Mouse (Mus musculus) forebrain, embryonic 12.5 days (tissue): ENCODE measurements around the gene Rars. TPM values are rescaled to one million over a fixed set of nuclear protein-coding genes. Genes with fewer than 3 reads are reported as not detected.
"Not testable (repeated sequence)": the region's sequence is repeated elsewhere in the genome, so short reads cannot be mapped to it uniquely, and the experiment has no call there.

Experiments used
- ATAC-seq: fragments of 200-750 bp; cut with Nextera tagmentation; 2 replicates; pipeline ENCODE4 v1.8.0; 2017; ENCODE audit warnings: moderate TSS enrichment; ENCODE audit not compliant: low FRiP score
- H3K27ac ChIP-seq: fragments of 300-500 bp; sonication (generic); 2 replicates; pipeline ENCODE4 v1.5.1; 2016; ENCODE audit warnings: mild to moderate bottlenecking
- H3K27me3 ChIP-seq: fragments of 300-500 bp; sonication (generic); 2 replicates; pipeline ENCODE4 v1.6.1; 2016; ENCODE audit warnings: mild to moderate bottlenecking
- H3K36me3 ChIP-seq: fragments of 300-500 bp; sonication (generic); replicated peaks from 2 replicates; pipeline ENCODE4 v1.6.1; 2016; ENCODE audit warnings: mild to moderate bottlenecking
- H3K4me1 ChIP-seq: fragments of 300-500 bp; sonication (generic); 2 replicates; pipeline ENCODE4 v1.6.1; 2016
- H3K4me2 ChIP-seq: fragments of 300-500 bp; sonication (generic); 2 replicates; pipeline ENCODE4 v1.6.1; 2016; ENCODE audit warnings: mild to moderate bottlenecking, moderate library complexity
- H3K4me3 ChIP-seq: fragments of 300-500 bp; sonication (generic); replicated peaks from 2 replicates; pipeline ENCODE4 v1.5.1; 2016; ENCODE audit warnings: mild to moderate bottlenecking
- H3K9ac ChIP-seq: fragments of 300-500 bp; sonication (generic); 2 replicates; pipeline ENCODE4 v1.6.1; 2016; ENCODE audit warnings: mild to moderate bottlenecking
- H3K9me3 ChIP-seq: fragments of 300-500 bp; sonication (generic); 2 replicates; pipeline ENCODE4 v1.6.1; 2016
- WGBS: fragments of 180-500 bp; shearing (Covaris S2); methylation state at CpG from one replicate; pipeline ENCODE4 v1.1.7; 2016; 5-methylcytosine and 5-hydroxymethylcytosine counted together
- polyA plus RNA-seq: library from polyadenylated mRNA; unstranded; fragments of >200 nt; fragmentation: Nextera tagmentation; extraction: Ambion mirVana; gene quantifications from 2 replicates; pipeline ENCODE4 v1.2.1, GENCODE M21; 2016

The Rars gene
- polyA plus RNA-seq, 1 experiment from 2014 or later, result 83.7 TPM

- no peak for ATAC-seq
- WGBS, result 87% methylated on average over 5 of the region's 5 CpGs
- Histone ChIP-seq H3K4me1 (peaks cover 26% of the 10 kb centered on the region), H3K9me3 (no peaks in the 10 kb centered on the region), H3K36me3 (peaks cover 26% of the 10 kb centered on the region), H3K4me3 (no peak overlapping the region), H3K27me3 (no peaks in the 10 kb centered on the region), H3K9ac (no peak overlapping the region), H3K27ac (peak overlapping the region; percentile 66), H3K4me2 (no peak overlapping the region)
These were observed 3.1 kb upstream of the Rars start for GRCm38 (mm10) chr11:35837156-35838126.

GRCm38 (mm10) chr11:35833270-35833669 is 1.0 kb downstream of the Rars start:
- H3K4me3 ChIP-seq, result peak overlapping the region; percentile 95
- H3K27me3 ChIP-seq, result no peaks in the 10 kb centered on the region
- H3K27ac ChIP-seq, result no peak overlapping the region
- ATAC-seq, result no peak
- H3K9ac ChIP-seq, result no peak overlapping the region
- H3K36me3 ChIP-seq, result peaks cover 44% of the 10 kb centered on the region
- peaks cover 21% of the 10 kb centered on the region for H3K4me1 ChIP-seq
- 89% methylated on average over 6 of the region's 6 CpGs for whole genome bisulfite sequencing
- peak overlapping the region; percentile 75 for H3K4me2 ChIP-seq
- no peaks in the 10 kb centered on the region for H3K9me3 ChIP-seq

GRCm38 (mm10) chr11:35832139-35832538 is 2.2 kb downstream of the Rars start:
- WGBS, result 89% methylated on average over 4 of the region's 4 CpGs
- H3K4me2 ChIP-seq, result no peak overlapping the region
- peaks cover 55% of the 10 kb centered on the region for H3K36me3 ChIP-seq
- H3K27me3 ChIP-seq, result no peaks in the 10 kb centered on the region
- no peak overlapping the region for H3K9ac ChIP-seq
- H3K4me3 ChIP-seq, result no peak overlapping the region
- ATAC-seq, result no peak
- no peaks in the 10 kb centered on the region for H3K9me3 ChIP-seq
- peaks cover 16% of the 10 kb centered on the region for H3K4me1 ChIP-seq
- H3K27ac ChIP-seq, result no peak overlapping the region

GRCm38 (mm10) chr11:35827714-35828113 is 6.6 kb downstream of the Rars start:
- H3K27me3 ChIP-seq, result no peaks in the 10 kb centered on the region
- H3K4me1 ChIP-seq, result peaks cover 4% of the 10 kb centered on the region; the same call in 1 of the 2 replicates
- no peak overlapping the region for H3K9ac ChIP-seq
- peaks cover 88% of the 10 kb centered on the region for H3K36me3 ChIP-seq
- no peak overlapping the region for H3K27ac ChIP-seq
- H3K4me3 ChIP-seq, result no peak overlapping the region
- no peak for ATAC-seq
- WGBS, result 93% methylated on average over 6 of the region's 6 CpGs
- no peak overlapping the region for H3K4me2 ChIP-seq
- no peaks in the 10 kb centered on the region for H3K9me3 ChIP-seq

- H3K27me3 ChIP-seq, result no peaks in the 10 kb centered on the region
- no peaks in the 10 kb centered on the region for H3K4me1 ChIP-seq
- H3K36me3 ChIP-seq, result peaks cover 94% of the 10 kb centered on the region
- no peak overlapping the region for H3K4me3 ChIP-seq
- no peaks in the 10 kb centered on the region for H3K9me3 ChIP-seq
- H3K27ac ChIP-seq, result no peak overlapping the region
- WGBS, result 89% methylated on average over 12 of the region's 12 CpGs
- no peak overlapping the region for H3K9ac ChIP-seq
- ATAC-seq, result no peak
- H3K4me2 ChIP-seq, result no peak overlapping the region
These were observed 18.0 kb downstream of the Rars start for GRCm38 (mm10) chr11:35816316-35816715.

GRCm38 (mm10) chr11:35811458-35811857 is 22.8 kb downstream of the Rars start:
- peaks cover 99% of the 10 kb centered on the region for H3K36me3 ChIP-seq

GRCm38 (mm10) chr11:35801332-35801731 is 33.0 kb downstream of the Rars start:
- Histone ChIP-seq H3K27ac (no peak overlapping the region), H3K4me3 (no peak overlapping the region), H3K4me1 (peaks cover 19% of the 10 kb centered on the region), H3K9me3 (no peaks in the 10 kb centered on the region), H3K36me3 (peaks cover under 1% of the 10 kb centered on the region; the same call in 1 of the 2 replicates), H3K9ac (no peak overlapping the region), H3K4me2 (no peak overlapping the region), H3K27me3 (peaks cover 39% of the 10 kb centered on the region)
- no peak for ATAC-seq
- 82% methylated on average over 5 of the region's 5 CpGs for WGBS

More at GRCm38 (mm10) chr11:35811458-35811857, 22.8 kb downstream of the Rars start:
- Histone ChIP-seq H3K4me1 (no peaks in the 10 kb centered on the region), H3K4me3 (no peak overlapping the region), H3K27ac (no peak overlapping the region), H3K9me3 (no peaks in the 10 kb centered on the region), H3K27me3 (no peaks in the 10 kb centered on the region), H3K9ac (no peak overlapping the region), H3K4me2 (no peak overlapping the region)
- WGBS, result 84% methylated on average over 10 of the region's 10 CpGs
- no peak for ATAC-seq

- peaks cover 52% of the 10 kb centered on the region for H3K27me3 ChIP-seq
These were observed 35.4 kb downstream of the Rars start, which contains the start of gene Fbll1 for GRCm38 (mm10) chr11:35798874-35799273. TSS of gene Fbll1 (minus strand) at chr11:35798884.

GRCm38 (mm10) chr11:35798495-35798820 is 35.8 kb downstream of the Rars start:
- Histone ChIP-seq H3K27me3 (peaks cover 52% of the 10 kb centered on the region), H3K4me3 (peak overlapping the region; percentile 68), H3K9ac (peak overlapping the region; percentile 66), H3K9me3 (no peaks in the 10 kb centered on the region), H3K4me1 (peaks cover 19% of the 10 kb centered on the region), H3K4me2 (peak overlapping the region; percentile 96), H3K36me3 (no peaks in the 10 kb centered on the region), H3K27ac (peak overlapping the region; percentile 66; the same call in 1 of the 2 replicates)
- ATAC-seq, result peak; percentile 92
- WGBS, result 2% methylated on average over 23 of the region's 23 CpGs

More at GRCm38 (mm10) chr11:35798874-35799273, 35.4 kb downstream of the Rars start, which contains the start of gene Fbll1:
- ATAC-seq, result no peak
- Histone ChIP-seq H3K9ac (peak within 1 kb of the TSS; percentile 66), H3K4me3 (peak within 1 kb of the TSS; percentile 68), H3K27ac (peak within 1 kb of the TSS; percentile 66; the same call in 1 of the 2 replicates), H3K4me1 (peaks cover 19% of the 10 kb centered on the region), H3K4me2 (peak within 1 kb of the TSS; percentile 96), H3K36me3 (no peaks in the 10 kb centered on the region), H3K9me3 (no peaks in the 10 kb centered on the region)
- WGBS, result 11% methylated on average over 11 of the region's 11 CpGs

GRCm38 (mm10) chr11:35797751-35798494 is 36.4 kb downstream of the Rars start:
- H3K9me3 ChIP-seq, result no peaks in the 10 kb centered on the region
- peak overlapping the region; percentile 96 for H3K4me2 ChIP-seq
- H3K27me3 ChIP-seq, result peaks cover 52% of the 10 kb centered on the region
- peak overlapping the region; percentile 66; the same call in 1 of the 2 replicates for H3K27ac ChIP-seq
- H3K9ac ChIP-seq, result peak overlapping the region; percentile 66
- peak overlapping the region; percentile 68 for H3K4me3 ChIP-seq
- peaks cover 19% of the 10 kb centered on the region for H3K4me1 ChIP-seq
- WGBS, result 3% methylated on average over 77 of the region's 86 CpGs
- H3K36me3 ChIP-seq, result no peaks in the 10 kb centered on the region
- peak; percentile 72 for ATAC-seq

- not testable (repeated sequence) for H3K4me3 ChIP-seq, H3K4me1 ChIP-seq, H3K4me2 ChIP-seq, H3K9ac ChIP-seq, H3K27ac ChIP-seq, ATAC-seq, H3K9me3 ChIP-seq
- 89% methylated on average over 5 of the region's 5 CpGs for WGBS
- peaks cover 28% of the 10 kb centered on the region for H3K27me3 ChIP-seq
- H3K36me3 ChIP-seq, result peaks cover 21% of the 10 kb centered on the region
These were observed 41.5 kb downstream of the Rars start for GRCm38 (mm10) chr11:35792800-35793199.

GRCm38 (mm10) chr11:35788443-35788842 is 45.9 kb downstream of the Rars start:
- Histone ChIP-seq H3K9ac (no peak overlapping the region), H3K4me2 (no peak overlapping the region), H3K27ac (no peak overlapping the region), H3K4me1 (no peaks in the 10 kb centered on the region), H3K36me3 (peaks cover 52% of the 10 kb centered on the region), H3K4me3 (no peak overlapping the region), H3K27me3 (no peaks in the 10 kb centered on the region), H3K9me3 (no peaks in the 10 kb centered on the region)
- WGBS, result 67% methylated on average over 2 of the region's 2 CpGs
- ATAC-seq, result no peak
